Mouse (Mus musculus) mouse trophoblast stem cell (cell line): ENCODE measurements at regions not wholly inside any gene's neighbourhood (a gene's known extent, or its start where the extent isn't known, plus 50 kb on each side); places are given as distances from the start of the nearest gene placed in this dataset.

Source experiments
- in situ Hi-C, 2 experiments: fragments of 300-500 bp; cut with MseI, MboI; formaldehyde crosslinking; loops; 2 replicates in 1 of 2; 3 replicates in 1 of 2; pipeline ENCODE4 v1.15.1; 2025

GRCm38 (mm10) chr15:64434502-64434901 is 374.2 kb upstream of the Fam49b start:
- in situ Hi-C loops = no loop called here

GRCm38 (mm10) chr15:64434908-64435307 is 374.6 kb upstream of the Fam49b start:
- in situ Hi-C loops = no loop called here

GRCm38 (mm10) chr15:64445076-64445475 is 372.4 kb upstream of the Gm21798 start:
- in situ Hi-C loops = no loop called here

- in situ Hi-C loops = no loop called here
Observed at GRCm38 (mm10) chr15:64446411-64447072, 371.0 kb upstream of the Gm21798 start.

GRCm38 (mm10) chr15:64447239-64447952 is 370.1 kb upstream of the Gm21798 start:
- in situ Hi-C loops = no loop called here

- in situ Hi-C loops = no loop called here
Observed at GRCm38 (mm10) chr15:64448581-64449140, 368.8 kb upstream of the Gm21798 start.

- in situ Hi-C loops = no loop called here
Observed at GRCm38 (mm10) chr15:64470743-64471142, 346.8 kb upstream of the Gm21798 start.

- in situ Hi-C loops = no loop called here
Observed at GRCm38 (mm10) chr15:64471597-64471996, 345.9 kb upstream of the Gm21798 start.

- in situ Hi-C loops = no loop called here
Observed at GRCm38 (mm10) chr15:64474236-64474635, 343.3 kb upstream of the Gm21798 start.

GRCm38 (mm10) chr15:64477131-64477530 is 340.4 kb upstream of the Gm21798 start:
- in situ Hi-C loops = no loop called here

- in situ Hi-C loops = no loop called here
Observed at GRCm38 (mm10) chr15:64480625-64481024, 336.9 kb upstream of the Gm21798 start.

- in situ Hi-C loops = no loop called here
Observed at GRCm38 (mm10) chr15:64481226-64481625, 336.3 kb upstream of the Gm21798 start.

- in situ Hi-C loops = no loop called here
Observed at GRCm38 (mm10) chr15:64482960-64483359, 334.5 kb upstream of the Gm21798 start.

GRCm38 (mm10) chr15:64487801-64488200 is 329.7 kb upstream of the Gm21798 start:
- in situ Hi-C loops = no loop called here

GRCm38 (mm10) chr15:64500783-64501182 is 316.7 kb upstream of the Gm21798 start:
- in situ Hi-C loops = no loop called here

- in situ Hi-C loops = no loop called here
Observed at GRCm38 (mm10) chr15:64501479-64501878, 316.0 kb upstream of the Gm21798 start.

- in situ Hi-C loops = no loop called here
Observed at GRCm38 (mm10) chr15:64504751-64505150, 312.7 kb upstream of the Gm21798 start.

GRCm38 (mm10) chr15:64510649-64511048 is 306.8 kb upstream of the Gm21798 start:
- in situ Hi-C loops = no loop called here

GRCm38 (mm10) chr15:64511176-64511575 is 306.3 kb upstream of the Gm21798 start:
- in situ Hi-C loops = no loop called here

GRCm38 (mm10) chr15:64512615-64513014 is 304.9 kb upstream of the Gm21798 start:
- in situ Hi-C loops = no loop called here

- in situ Hi-C loops = no loop called here
Observed at GRCm38 (mm10) chr15:64513501-64514097, 303.9 kb upstream of the Gm21798 start.

- in situ Hi-C loops = no loop called here
Observed at GRCm38 (mm10) chr15:64515179-64515578, 302.3 kb upstream of the Gm21798 start.
